Comparison of ENCODE assay signal across 8 mouse cellular contexts in genomic region chr6:87016916-87017315, GRCm38 (mm10). TPM values are rescaled to one million over a fixed set of nuclear protein-coding genes. Genes with fewer than 3 reads are reported as not detected.
DNase-seq lines count a peak whose midpoint lies in the region; ATAC-seq and TF ChIP-seq lines count a peak whose summit lies in the region.

No protein-coding gene starts in this region.

- peaks cover 2% of the 10 kb centered on the region; the same call in 1 of the 2 replicates for H3K79me2 ChIP-seq in liver, adult 2 months (ENCODE audit: control insufficient read depth, insufficient read depth, low read length)

- 65% methylated on average over 4 of the region's 4 CpGs for WGBS in forebrain, embryonic 11.5 days
- 68% methylated on average over 4 of the region's 4 CpGs for WGBS in forebrain, embryonic 12.5 days
- 73% methylated on average over 4 of the region's 4 CpGs for WGBS in liver, adult 2 months
- 67% methylated on average over 4 of the region's 4 CpGs for WGBS in liver, embryonic 11.5 days
- WGBS in bone marrow, adult 2 months = 67% methylated on average over 4 of the region's 4 CpGs

- H3K27me3 ChIP-seq in forebrain, embryonic 11.5 days (ENCODE audit: control insufficient read depth, insufficient read depth, low read length) = no peaks in the 10 kb centered on the region
- H3K27me3 ChIP-seq in forebrain, embryonic 12.5 days = no peaks in the 10 kb centered on the region
- H3K27me3 ChIP-seq in liver, adult 2 months (ENCODE audit: control insufficient read depth, insufficient read depth, low read length) = no peaks in the 10 kb centered on the region
- H3K27me3 ChIP-seq in liver, embryonic 11.5 days (replicated peaks; ENCODE audit: control insufficient read depth, insufficient read depth, low read length) = no peaks in the 10 kb centered on the region

- ATAC-seq in forebrain, embryonic 11.5 days (replicated peaks; ENCODE audit: low FRiP score) = no peak
- no peak for ATAC-seq in forebrain, embryonic 12.5 days (ENCODE audit: low FRiP score)
- no peak for ATAC-seq in liver, embryonic 11.5 days (replicated peaks; ENCODE audit: low FRiP score)
- peak; percentile 53 for ATAC-seq in granulocyte monocyte progenitor cell, adult 5-6 weeks (replicated peaks; ENCODE audit: poor library complexity, severe bottlenecking)
- ATAC-seq in monocyte, adult 5-6 weeks (replicated peaks; ENCODE audit: insufficient number of reproducible peaks, low FRiP score, low TSS enrichment, poor library complexity, severe bottlenecking) = peak; percentile 51

- DNase-seq in forebrain, embryonic 11.5 days (ENCODE audit: low spot score) = peak; percentile 59
- DNase-seq in liver, adult 2 months (ENCODE audit: extremely low read depth, low read depth, low spot score) = peak; percentile 49
- no peak for DNase-seq in liver, embryonic 11.5 days (ENCODE audit: low spot score)
- no peak for DNase-seq in ovary, postnatal 10 days (ENCODE audit: low spot score)

- H3K4me1 ChIP-seq in forebrain, embryonic 11.5 days (replicated peaks; ENCODE audit: control insufficient read depth, insufficient read depth, low read length) = no peaks in the 10 kb centered on the region
- H3K4me1 ChIP-seq in forebrain, embryonic 12.5 days = no peaks in the 10 kb centered on the region
- H3K4me1 ChIP-seq in liver, adult 2 months (ENCODE audit: control insufficient read depth, insufficient read depth, low read length) = no peaks in the 10 kb centered on the region
- H3K4me1 ChIP-seq in liver, embryonic 11.5 days (replicated peaks; ENCODE audit: control insufficient read depth, insufficient read depth, low read length) = peaks cover 2% of the 10 kb centered on the region; the same call in 1 of the 2 replicates
- H3K4me1 ChIP-seq in bone marrow, adult 2 months (ENCODE audit: control insufficient read depth, insufficient read depth, low read length) = no peaks in the 10 kb centered on the region; the same call in 1 of the 2 replicates

- no peak overlapping the region for H3K4me2 ChIP-seq in forebrain, embryonic 11.5 days (ENCODE audit: low read depth, low read length, severe bottlenecking)
- H3K4me2 ChIP-seq in forebrain, embryonic 12.5 days = no peak overlapping the region
- H3K4me2 ChIP-seq in liver, embryonic 11.5 days = no peak overlapping the region

- H3K27ac ChIP-seq in forebrain, embryonic 11.5 days (ENCODE audit: low read depth, low read length) = no peak overlapping the region
- H3K27ac ChIP-seq in forebrain, embryonic 12.5 days = no peak overlapping the region
- no peak overlapping the region for H3K27ac ChIP-seq in liver, adult 2 months (replicated peaks; ENCODE audit: insufficient read depth, low read depth, low read length)
- H3K27ac ChIP-seq in liver, embryonic 11.5 days (ENCODE audit: low read depth, low read length) = no peak overlapping the region
- no peak overlapping the region for H3K27ac ChIP-seq in bone marrow, adult 2 months (ENCODE audit: control insufficient read depth, insufficient read depth, low read depth, low read length, poor library complexity)

- no peak overlapping the region for H3K9ac ChIP-seq in forebrain, embryonic 11.5 days (ENCODE audit: low read length)
- no peak overlapping the region for H3K9ac ChIP-seq in forebrain, embryonic 12.5 days
- no peak overlapping the region for H3K9ac ChIP-seq in liver, adult 2 months (ENCODE audit: low read depth, low read length)
- H3K9ac ChIP-seq in liver, embryonic 11.5 days (ENCODE audit: low read depth, low read length) = no peak overlapping the region

- H3K4me3 ChIP-seq in forebrain, embryonic 11.5 days (ENCODE audit: low read depth, low read length) = no peak overlapping the region
- no peak overlapping the region for H3K4me3 ChIP-seq in forebrain, embryonic 12.5 days (replicated peaks)
- H3K4me3 ChIP-seq in liver, adult 2 months (ENCODE audit: insufficient read depth, low read depth, low read length) = no peak overlapping the region
- no peak overlapping the region for H3K4me3 ChIP-seq in liver, embryonic 11.5 days (ENCODE audit: low read depth, low read length)
- H3K4me3 ChIP-seq in bone marrow, adult 2 months (replicated peaks; ENCODE audit: control insufficient read depth, low read depth, low read length) = no peak overlapping the region

- peak; percentile 63 for TF ChIP-seq CTCF in liver, adult 2 months (IDR thresholded peaks at IDR 0.05; ENCODE audit: low read depth, low read length)
- TF ChIP-seq CTCF in bone marrow, adult 2 months (IDR thresholded peaks at IDR 0.05; ENCODE audit: control insufficient read depth, insufficient read depth, low read length) = peak; percentile 67

- peaks cover 11% of the 10 kb centered on the region; the same call in 1 of the 2 replicates for H3K36me3 ChIP-seq in forebrain, embryonic 11.5 days (ENCODE audit: control insufficient read depth, insufficient read depth, low read length)
- peaks cover 51% of the 10 kb centered on the region for H3K36me3 ChIP-seq in forebrain, embryonic 12.5 days (replicated peaks)
- H3K36me3 ChIP-seq in liver, adult 2 months (ENCODE audit: control insufficient read depth, insufficient read depth, low read length) = peaks cover 35% of the 10 kb centered on the region
- H3K36me3 ChIP-seq in liver, embryonic 11.5 days (ENCODE audit: control insufficient read depth, insufficient read depth, low read length) = peaks cover 41% of the 10 kb centered on the region

- no peaks in the 10 kb centered on the region for H3K9me3 ChIP-seq in forebrain, embryonic 11.5 days (ENCODE audit: control insufficient read depth, low read length)
- 0 out of 2 replicates have a peak, but pooled peaks cover 3% of the 10 kb centered on the region for H3K9me3 ChIP-seq in forebrain, embryonic 12.5 days
- no peaks in the 10 kb centered on the region; the same call in 1 of the 2 replicates for H3K9me3 ChIP-seq in liver, embryonic 11.5 days (ENCODE audit: control insufficient read depth, low read length)

- no peak for TF ChIP-seq POLR2A in liver, adult 2 months (IDR thresholded peaks at IDR 0.05; ENCODE audit: extremely low read depth, insufficient read depth, low read length)
- TF ChIP-seq POLR2A in bone marrow, adult 2 months (IDR thresholded peaks at IDR 0.05; ENCODE audit: borderline replicate concordance, control insufficient read depth, low read depth, low read length) = no peak

RNA-seq across cellular contexts. Expression of gene Nfu1, which starts 7.9 kb away (rescaled TPM):
- 88.8 and 92.4 TPM in 2 replicates for polyA plus RNA-seq in forebrain, embryonic 11.5 days (2014; fragmentation: Nextera tagmentation; extraction: Ambion mirVana)
- polyA plus RNA-seq in forebrain, embryonic 12.5 days (2016; fragmentation: Nextera tagmentation; extraction: Ambion mirVana) = 83.3 and 86.4 TPM in 2 replicates
- 43.6 and 51.7 TPM in 2 replicates for total RNA-seq in liver, adult 2 months (2014; rRNA removed)
- polyA plus RNA-seq in liver, adult 2 months (2012; rRNA removed) = 152 and 210 TPM in 2 replicates
- 92.4 and 105 TPM in 2 replicates for polyA plus RNA-seq in liver, embryonic 11.5 days (2014; fragmentation: Nextera tagmentation; extraction: Ambion mirVana)
- polyA plus RNA-seq in bone marrow, adult 2 months (2011; ENCODE audit: insufficient read depth, insufficient read length, low replicate concordance, missing spikeins) = 25.4 and 65.4 TPM in 2 replicates
- total RNA-seq in granulocyte monocyte progenitor cell, adult 5-6 weeks (2014; fragmentation: Nextera tagmentation) = 84.0 and 103 TPM in 2 replicates
- 57.8 and 80.8 TPM in 2 replicates for total RNA-seq in granulocyte monocyte progenitor cell, adult 5-6 weeks (2017)
- total RNA-seq in monocyte, adult 5-6 weeks (2017) = 44.4 to 57.2 TPM (median 44.7 TPM) in 3 replicates

RNA-seq across cellular contexts. Expression of gene Gfpt1, which starts 25.7 kb away (rescaled TPM):
- polyA plus RNA-seq in forebrain, embryonic 11.5 days (2014; fragmentation: Nextera tagmentation; extraction: Ambion mirVana) = 17.4 and 18.8 TPM in 2 replicates
- 18.7 and 20.3 TPM in 2 replicates for polyA plus RNA-seq in forebrain, embryonic 12.5 days (2016; fragmentation: Nextera tagmentation; extraction: Ambion mirVana)
- 8.1 and 8.6 TPM in 2 replicates for total RNA-seq in liver, adult 2 months (2014; rRNA removed)
- polyA plus RNA-seq in liver, adult 2 months (2012; rRNA removed) = 4.3 and 6.3 TPM in 2 replicates
- polyA plus RNA-seq in liver, embryonic 11.5 days (2014; fragmentation: Nextera tagmentation; extraction: Ambion mirVana) = 15.8 and 18.3 TPM in 2 replicates
- polyA plus RNA-seq in bone marrow, adult 2 months (2011; ENCODE audit: insufficient read depth, insufficient read length, low replicate concordance, missing spikeins) = 6.1 and 11.5 TPM in 2 replicates
- total RNA-seq in granulocyte monocyte progenitor cell, adult 5-6 weeks (2014; fragmentation: Nextera tagmentation) = 17.9 and 23.4 TPM in 2 replicates
- total RNA-seq in granulocyte monocyte progenitor cell, adult 5-6 weeks (2017) = 22.4 and 26.8 TPM in 2 replicates
- 109 to 144 TPM (median 109 TPM) in 3 replicates for total RNA-seq in monocyte, adult 5-6 weeks (2017)

Comparison
In these comparisons a context has a peak if more than half of its experiments do, and no peak if none do; other contexts are left out.
1. DNase-seq: peak in forebrain, embryonic 11.5 days (single experiment) and liver, adult 2 months (single experiment); none in liver, embryonic 11.5 days (single experiment) and ovary, postnatal 10 days (single experiment).
2. ATAC-seq: peak in granulocyte monocyte progenitor cell, adult 5-6 weeks (single experiment) and monocyte, adult 5-6 weeks (single experiment); none in forebrain, embryonic 11.5 days (single experiment), forebrain, embryonic 12.5 days (single experiment) and liver, embryonic 11.5 days (single experiment).